Mouse (Mus musculus) E14TG2a.4 (cell line): ENCODE measurements around the gene Atp2b2.

Experiments used
- CTCF ChIP-seq: conservative IDR thresholded peaks from 2 replicates; pipeline ENCODE4 v1.5.1; 2014; ENCODE audit warnings: low read length
- POU5F1 ChIP-seq: IDR thresholded peaks from 2 replicates; pipeline ENCODE4 v1.6.1; 2014; ENCODE audit warnings: low read length, borderline replicate concordance

DNA sequence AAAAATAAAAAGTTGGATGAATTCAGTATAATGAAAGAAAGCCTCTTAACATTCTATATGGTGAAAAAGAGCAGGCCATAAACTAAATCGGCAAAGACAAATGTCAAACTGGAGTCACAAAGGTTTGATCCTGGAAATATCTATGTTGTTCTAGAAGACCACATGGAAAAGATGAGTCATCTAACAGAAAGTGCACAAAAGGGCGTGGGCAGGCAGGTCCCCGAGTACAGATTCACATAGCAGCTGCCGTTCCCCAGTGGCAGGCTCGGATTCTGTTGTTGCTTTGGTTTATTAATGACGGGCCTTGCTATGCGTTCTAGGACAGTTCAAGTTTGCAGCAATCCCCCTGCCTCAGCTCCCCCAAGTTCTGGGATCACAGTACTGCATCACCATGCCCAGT lies 12.9 kb upstream of the Atp2b2 start:
- TF ChIP-seq CTCF (no peak), POU5F1 (no peak)
